Mouse (Mus musculus) neural tube, embryonic 12.5 days (tissue): ENCODE results near the gene Sgms1. TPM values are rescaled to one million over a fixed set of nuclear protein-coding genes. Genes with fewer than 3 reads are reported as not detected.
"Not testable (repeated sequence)": the region's sequence is repeated elsewhere in the genome, so short reads cannot be mapped to it uniquely, and the experiment has no call there.

ENCODE experiments used
- ATAC-seq: fragments of 200-750 bp; cut with Nextera tagmentation; 2 replicates; pipeline ENCODE4 v1.8.0; 2017; ENCODE audit warnings: low read depth, mild to moderate bottlenecking, moderate TSS enrichment, moderate library complexity; ENCODE audit not compliant: low FRiP score
- H3K27ac ChIP-seq: fragments of 300-500 bp; sonication (generic); 2 replicates; pipeline ENCODE4 v1.5.1; 2016
- H3K27me3 ChIP-seq: fragments of 300-500 bp; sonication (generic); replicated peaks from 2 replicates; pipeline ENCODE4 v1.6.1; 2016; ENCODE audit warnings: mild to moderate bottlenecking
- H3K36me3 ChIP-seq: fragments of 300-500 bp; sonication (generic); 2 replicates; pipeline ENCODE4 v1.6.1; 2016; ENCODE audit warnings: mild to moderate bottlenecking
- H3K4me1 ChIP-seq: fragments of 300-500 bp; sonication (generic); 2 replicates; pipeline ENCODE4 v1.6.1; 2016
- H3K4me2 ChIP-seq: fragments of 300-500 bp; sonication (generic); replicated peaks from 2 replicates; pipeline ENCODE4 v1.6.1; 2016; ENCODE audit warnings: mild to moderate bottlenecking
- H3K4me3 ChIP-seq: fragments of 300-500 bp; sonication (generic); 2 replicates; pipeline ENCODE4 v1.5.1; 2016
- H3K9ac ChIP-seq: fragments of 300-500 bp; sonication (generic); 2 replicates; pipeline ENCODE4 v1.6.1; 2016; ENCODE audit warnings: mild to moderate bottlenecking
- H3K9me3 ChIP-seq: fragments of 300-500 bp; sonication (generic); 2 replicates; pipeline ENCODE4 v1.6.1; 2016; ENCODE audit warnings: mild to moderate bottlenecking
- WGBS: fragments of 180-500 bp; shearing (Covaris S2); methylation state at CpG from one replicate; pipeline ENCODE4 v1.1.7; 2016; 5-methylcytosine and 5-hydroxymethylcytosine counted together
- polyA plus RNA-seq: library from polyadenylated mRNA; unstranded; fragments of >200 nt; fragmentation: Nextera tagmentation; extraction: Ambion mirVana; gene quantifications from 2 replicates; pipeline ENCODE4 v1.2.1, GENCODE M21; 2016

The Sgms1 gene
- polyA plus RNA-seq, 1 experiment from 2014 or later, result 17.2 TPM

DNA sequence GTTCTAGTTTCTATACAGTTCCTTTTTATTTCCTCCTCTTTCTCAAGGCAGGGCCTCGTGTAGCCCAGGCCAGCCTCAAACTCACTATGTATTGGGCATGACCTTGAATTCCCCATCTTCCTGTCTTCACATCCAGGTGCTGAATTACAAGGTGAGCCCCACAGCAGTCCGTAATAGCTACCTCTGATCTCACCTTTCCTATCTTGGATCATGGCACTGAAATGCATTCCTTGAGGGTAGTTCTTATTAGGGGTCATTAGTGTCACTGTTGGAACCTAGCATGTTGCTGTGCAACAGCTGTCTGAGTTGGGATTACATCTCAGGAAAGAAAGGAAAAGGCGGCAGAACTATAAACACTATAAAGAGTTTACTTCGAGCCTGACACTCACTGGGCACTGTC lies 25.9 kb downstream of the Sgms1 start:
- no peak for ATAC-seq
- Histone ChIP-seq H3K4me2 (no peak overlapping the region), H3K9ac (no peak overlapping the region), H3K4me1 (0 out of 2 replicates have a peak, but pooled peaks cover 3% of the 10 kb centered on the region), H3K9me3 (no peaks in the 10 kb centered on the region), H3K36me3 (no peaks in the 10 kb centered on the region), H3K27ac (no peak overlapping the region), H3K4me3 (no peak overlapping the region), H3K27me3 (no peaks in the 10 kb centered on the region)
- WGBS, result 90% methylated on average over 4 of the region's 4 CpGs

GRCm38 (mm10) chr19:32362520-32362919 lies 27.0 kb downstream of the Sgms1 start:
- Histone ChIP-seq H3K4me1 (0 out of 2 replicates have a peak, but pooled peaks cover 3% of the 10 kb centered on the region), H3K27me3 (no peaks in the 10 kb centered on the region), H3K4me3 (no peak overlapping the region), H3K9ac (no peak overlapping the region), H3K27ac (no peak overlapping the region), H3K9me3 (no peaks in the 10 kb centered on the region), H3K4me2 (no peak overlapping the region), H3K36me3 (no peaks in the 10 kb centered on the region)
- ATAC-seq, result no peak
- WGBS, result 59% methylated on average over 3 of the region's 3 CpGs

GRCm38 (mm10) chr19:32360989-32361698 lies 28.4 kb downstream of the Sgms1 start:
- Histone ChIP-seq H3K4me3 (no peak overlapping the region), H3K4me1 (0 out of 2 replicates have a peak, but pooled peaks cover 3% of the 10 kb centered on the region), H3K27ac (no peak overlapping the region), H3K36me3 (no peaks in the 10 kb centered on the region), H3K4me2 (no peak overlapping the region), H3K9me3 (no peaks in the 10 kb centered on the region), H3K9ac (no peak overlapping the region), H3K27me3 (no peaks in the 10 kb centered on the region)
- WGBS, result 92% methylated on average over 1 of the region's 1 CpGs
- ATAC-seq, result no peak

- ATAC-seq, result no peak
- no peak overlapping the region for H3K27ac ChIP-seq
- H3K36me3 ChIP-seq, result no peaks in the 10 kb centered on the region
- H3K4me1 ChIP-seq, result 0 out of 2 replicates have a peak, but pooled peaks cover 3% of the 10 kb centered on the region
- H3K27me3 ChIP-seq, result no peaks in the 10 kb centered on the region
- no peaks in the 10 kb centered on the region for H3K9me3 ChIP-seq
- no peak overlapping the region for H3K4me3 ChIP-seq
- WGBS, result 87% methylated on average over 3 of the region's 3 CpGs
- no peak overlapping the region for H3K9ac ChIP-seq
- H3K4me2 ChIP-seq, result no peak overlapping the region
Observed at GRCm38 (mm10) chr19:32360546-32360945, 29.0 kb downstream of the Sgms1 start.

GRCm38 (mm10) chr19:32358699-32359517 lies 30.6 kb downstream of the Sgms1 start:
- H3K9me3 ChIP-seq, result no peaks in the 10 kb centered on the region
- 64% methylated on average over 12 of the region's 12 CpGs for WGBS
- no peaks in the 10 kb centered on the region for H3K36me3 ChIP-seq
- no peak overlapping the region for H3K9ac ChIP-seq
- H3K27ac ChIP-seq, result no peak overlapping the region
- peak; percentile 29; the same call in 1 of the 2 replicates for ATAC-seq
- no peaks in the 10 kb centered on the region for H3K27me3 ChIP-seq
- H3K4me2 ChIP-seq, result no peak overlapping the region
- no peak overlapping the region for H3K4me3 ChIP-seq
- H3K4me1 ChIP-seq, result 0 out of 2 replicates have a peak, but pooled peaks cover 3% of the 10 kb centered on the region

- H3K9ac ChIP-seq, H3K4me1 ChIP-seq, H3K4me3 ChIP-seq, H3K9me3 ChIP-seq, H3K36me3 ChIP-seq, H3K27me3 ChIP-seq, H3K27ac ChIP-seq, ATAC-seq, H3K4me2 ChIP-seq: not testable (repeated sequence)
- WGBS, result 95% methylated on average over 7 of the region's 7 CpGs
Observed at GRCm38 (mm10) chr19:32358011-32358410, 31.5 kb downstream of the Sgms1 start.

DNA sequence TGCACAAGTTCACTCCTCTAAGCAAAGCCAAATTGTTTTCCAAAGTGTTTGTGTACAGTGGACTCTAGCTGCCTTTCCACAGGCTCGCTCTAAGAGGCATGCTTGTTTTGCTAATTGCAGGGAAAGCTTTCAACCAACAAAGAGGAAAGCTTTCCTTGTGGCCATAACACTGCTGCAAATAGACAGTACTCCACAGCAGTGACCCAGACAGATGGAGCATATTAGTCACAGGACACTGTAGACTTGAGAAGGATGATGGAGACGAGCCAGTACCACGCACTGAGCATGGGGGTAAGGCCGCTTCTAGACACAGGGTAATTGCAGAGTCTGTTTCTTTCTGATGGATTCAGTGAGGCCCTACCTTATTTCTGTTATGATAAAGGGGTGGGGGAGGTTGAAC lies 33.3 kb downstream of the Sgms1 start:
- no peak overlapping the region for H3K4me2 ChIP-seq
- no peaks in the 10 kb centered on the region for H3K27me3 ChIP-seq
- no peaks in the 10 kb centered on the region for H3K9me3 ChIP-seq
- H3K36me3 ChIP-seq, result no peaks in the 10 kb centered on the region
- no peak overlapping the region for H3K4me3 ChIP-seq
- H3K4me1 ChIP-seq, result no peaks in the 10 kb centered on the region
- no peak overlapping the region for H3K9ac ChIP-seq
- no peak for ATAC-seq
- 70% methylated on average over 4 of the region's 4 CpGs for WGBS
- no peak overlapping the region for H3K27ac ChIP-seq

- Histone ChIP-seq H3K27ac (no peak overlapping the region), H3K4me3 (no peak overlapping the region), H3K4me2 (no peak overlapping the region), H3K4me1 (no peaks in the 10 kb centered on the region), H3K36me3 (no peaks in the 10 kb centered on the region), H3K27me3 (no peaks in the 10 kb centered on the region), H3K9me3 (no peaks in the 10 kb centered on the region), H3K9ac (no peak overlapping the region)
- no peak for ATAC-seq
- 94% methylated on average over 9 of the region's 9 CpGs for whole genome bisulfite sequencing
Observed at GRCm38 (mm10) chr19:32353447-32353846, 36.1 kb downstream of the Sgms1 start.

GRCm38 (mm10) chr19:32348955-32349654 lies 40.4 kb downstream of the Sgms1 start:
- Histone ChIP-seq H3K4me2 (no peak overlapping the region), H3K9ac (no peak overlapping the region), H3K36me3 (no peaks in the 10 kb centered on the region), H3K27me3 (no peaks in the 10 kb centered on the region), H3K27ac (no peak overlapping the region), H3K4me3 (no peak overlapping the region), H3K4me1 (peaks cover 10% of the 10 kb centered on the region), H3K9me3 (no peaks in the 10 kb centered on the region)
- WGBS, result 61% methylated on average over 7 of the region's 7 CpGs
- no peak for ATAC-seq

DNA sequence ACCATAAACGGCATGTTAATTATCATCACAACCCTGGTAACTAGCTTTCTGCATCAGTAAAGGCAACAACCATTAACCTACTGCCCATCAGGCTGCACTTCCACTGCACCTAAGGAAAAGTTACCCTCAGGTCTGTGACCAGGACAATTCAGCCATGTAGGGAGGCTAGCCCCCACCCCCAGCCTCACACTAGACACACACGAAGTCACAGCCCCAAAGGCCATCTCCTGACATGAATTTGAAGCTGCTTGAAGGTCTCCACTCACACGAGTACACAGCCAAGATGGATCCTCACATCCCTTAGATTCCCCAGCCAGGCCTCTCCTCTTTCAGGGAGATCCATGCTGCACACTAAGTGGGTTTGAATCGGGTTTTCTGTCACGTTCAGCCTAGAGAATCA lies 42.0 kb downstream of the Sgms1 start:
- WGBS, result 75% methylated on average over 5 of the region's 5 CpGs
- Histone ChIP-seq H3K27ac (no peak overlapping the region), H3K4me2 (no peak overlapping the region), H3K4me3 (no peak overlapping the region), H3K36me3 (no peaks in the 10 kb centered on the region), H3K9me3 (no peaks in the 10 kb centered on the region), H3K4me1 (peaks cover 14% of the 10 kb centered on the region), H3K9ac (no peak overlapping the region), H3K27me3 (no peaks in the 10 kb centered on the region)
- ATAC-seq, result no peak

DNA sequence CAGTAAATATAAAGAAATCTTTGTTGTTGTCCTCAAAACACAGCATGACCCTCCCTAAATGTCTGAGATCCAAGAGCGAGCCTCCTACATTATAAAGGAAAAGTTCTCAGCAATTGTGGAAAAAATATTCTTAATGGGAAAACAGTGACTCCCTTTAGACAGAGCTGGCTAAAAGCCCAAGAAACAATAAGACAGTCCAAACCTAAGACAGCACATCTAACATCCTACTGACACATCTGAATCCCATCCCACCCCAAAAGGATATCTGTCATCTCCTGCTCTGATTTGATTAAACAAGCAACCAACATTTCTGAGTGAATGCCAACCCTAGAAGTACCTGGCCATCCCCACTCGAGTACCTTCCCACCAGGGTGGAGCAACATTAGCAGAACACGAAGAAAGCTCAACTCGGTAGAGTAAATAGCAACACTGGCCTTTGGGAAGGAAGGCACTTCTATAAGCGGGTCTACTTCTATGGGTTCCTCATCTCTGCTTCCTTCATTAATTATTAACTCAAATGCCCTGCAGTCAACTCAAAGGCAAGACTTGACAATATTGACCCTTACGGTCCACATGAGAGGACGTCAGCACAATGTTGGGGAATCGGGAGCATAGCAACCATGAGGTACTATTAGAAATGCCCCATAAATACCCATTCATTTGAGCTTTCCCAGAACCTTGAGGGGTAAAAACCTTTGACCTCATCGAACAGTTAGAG lies 42.7 kb downstream of the Sgms1 start:
- ATAC-seq, result no peak
- H3K4me3 ChIP-seq, result no peak overlapping the region
- H3K36me3 ChIP-seq, result no peaks in the 10 kb centered on the region
- H3K4me1 ChIP-seq, result peaks cover 14% of the 10 kb centered on the region
- 64% methylated on average over 9 of the region's 9 CpGs for WGBS
- no peak overlapping the region for H3K4me2 ChIP-seq
- no peaks in the 10 kb centered on the region for H3K27me3 ChIP-seq
- no peak overlapping the region for H3K9ac ChIP-seq
- no peak overlapping the region for H3K27ac ChIP-seq
- H3K9me3 ChIP-seq, result no peaks in the 10 kb centered on the region

- Histone ChIP-seq H3K4me1 (peaks cover 14% of the 10 kb centered on the region), H3K27me3 (no peaks in the 10 kb centered on the region), H3K4me3 (no peak overlapping the region), H3K27ac (no peak overlapping the region), H3K36me3 (no peaks in the 10 kb centered on the region), H3K9ac (no peak overlapping the region), H3K4me2 (no peak overlapping the region), H3K9me3 (no peaks in the 10 kb centered on the region)
- ATAC-seq, result no peak
- 23% methylated on average over 3 of the region's 3 CpGs for WGBS
Observed at GRCm38 (mm10) chr19:32346176-32346575, 43.3 kb downstream of the Sgms1 start.
